Mouse (Mus musculus) heart, postnatal 0 days (tissue): ENCODE data around the gene Hoxa3.

Experiments
- CTCF ChIP-seq: IDR thresholded peaks from 2 replicates; pipeline ENCODE4 v1.5.1; 2016; ENCODE audit warnings: antibody characterized with exemption, control low read depth, low read depth
- EP300 ChIP-seq: IDR thresholded peaks from 2 replicates; pipeline ENCODE4 v1.6.1; 2016; ENCODE audit warnings: antibody characterized with exemption, low read depth

GRCm38 (mm10) chr6:52232984-52233545 lies 19.9 kb upstream of the Hoxa3 start:
- TF ChIP-seq CTCF, result no peak
- TF ChIP-seq EP300, result no peak
